Mouse (Mus musculus): ENCODE data around the gene Snrnp200.
A peak's percentile ranks its signal among the peaks of the same experiment; 100 is the strongest.
"Not testable (repeated sequence)": the region's sequence is repeated elsewhere in the genome, so short reads cannot be mapped to it uniquely, and the experiment has no call there.

Gene Snrnp200

DNA sequence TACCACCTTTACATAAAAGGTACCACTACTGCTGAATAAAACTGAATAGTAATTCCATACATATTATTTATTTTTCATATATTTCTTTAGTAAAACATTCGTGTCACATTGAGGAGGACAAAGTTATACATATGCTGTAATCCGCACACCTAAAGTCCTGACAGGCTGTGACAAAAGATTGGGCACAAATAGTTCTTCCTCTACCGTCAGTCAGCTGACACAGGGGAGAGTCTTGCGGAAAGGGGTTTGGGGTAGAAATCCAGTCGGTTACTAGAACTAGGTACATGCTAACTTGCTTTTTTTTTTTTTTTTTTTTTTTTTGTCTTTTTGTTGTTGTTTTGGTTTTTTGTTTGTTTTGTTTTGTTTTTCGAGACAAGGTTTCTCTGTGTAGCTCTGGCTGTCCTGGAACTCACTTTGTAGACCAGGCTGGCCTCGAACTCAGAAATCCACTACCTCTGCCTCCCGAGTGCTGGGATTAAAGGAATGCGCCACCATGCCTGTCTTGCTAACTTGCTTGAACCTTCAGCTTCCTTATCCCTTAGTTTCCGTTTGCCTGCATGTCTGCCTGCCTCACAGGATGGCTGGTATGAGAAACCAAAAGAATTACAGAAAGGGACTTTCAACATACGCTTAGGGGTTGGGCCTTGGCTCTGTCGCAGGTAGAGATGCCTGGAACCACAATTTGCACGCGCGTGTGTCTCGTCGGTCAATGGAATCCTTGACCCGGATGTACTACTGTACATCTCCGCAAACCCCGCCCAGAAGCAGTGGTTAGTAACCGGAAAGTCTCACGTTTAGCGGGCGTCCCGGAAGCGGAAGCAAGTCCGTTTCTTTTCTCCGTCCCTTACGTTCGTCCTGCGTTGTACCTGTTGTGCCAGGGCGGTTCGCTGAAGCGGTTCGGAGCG is at the start of gene Snrnp200, which contains the start of gene 1810024B03Rik:
Gene Snrnp200, plus strand, starts transcription at position 840 of the 905 bp plus-strand sequence.
Gene 1810024B03Rik, minus strand, starts transcription at position 734 of the 905 bp plus-strand sequence.
- DNase-seq (ENCODE audit: low read depth, low spot score) = peak; percentile 92

DNA sequence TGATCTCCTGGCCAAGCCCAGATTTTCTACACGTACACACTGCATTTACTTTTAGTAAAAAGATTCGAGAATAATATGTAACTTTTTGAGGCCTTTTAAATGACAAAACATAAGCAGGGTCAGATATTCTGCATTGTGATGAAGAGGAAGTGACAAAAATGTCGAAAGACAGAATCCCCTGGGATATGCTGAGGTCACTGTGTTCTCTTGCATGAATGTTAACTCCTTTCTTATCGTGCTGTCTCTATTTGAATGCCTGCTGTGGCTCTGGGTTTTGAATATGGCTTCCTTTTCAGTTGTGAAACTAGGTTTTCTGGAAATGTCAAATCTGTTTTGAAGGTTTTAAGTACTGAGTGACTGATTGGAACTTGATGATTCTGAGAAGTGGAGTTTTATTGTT is 42.5 kb upstream of the Snrnp200 start:
- DNase-seq (ENCODE audit: low read depth, low spot score) = no peak

DNA sequence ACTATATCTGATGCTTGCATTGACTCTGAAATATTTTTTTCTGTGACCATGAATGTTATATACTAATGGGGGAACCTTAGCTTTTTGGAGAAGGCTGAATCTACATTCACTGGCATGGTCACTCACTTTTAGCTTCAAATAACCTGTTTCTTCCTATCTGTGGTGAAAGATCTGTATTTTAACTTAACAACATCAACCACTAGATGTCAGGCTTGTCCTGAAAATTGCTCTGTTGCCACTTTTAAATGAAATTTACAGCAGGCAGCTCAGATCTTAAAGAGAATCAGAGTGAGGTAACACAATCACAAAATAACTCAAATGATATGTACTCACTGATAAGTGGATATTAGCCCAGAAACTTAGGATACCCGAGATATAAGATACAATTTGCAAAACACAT is 41.9 kb upstream of the Snrnp200 start:
- DNase-seq (ENCODE audit: low read depth, low spot score) = not testable (repeated sequence)

DNA sequence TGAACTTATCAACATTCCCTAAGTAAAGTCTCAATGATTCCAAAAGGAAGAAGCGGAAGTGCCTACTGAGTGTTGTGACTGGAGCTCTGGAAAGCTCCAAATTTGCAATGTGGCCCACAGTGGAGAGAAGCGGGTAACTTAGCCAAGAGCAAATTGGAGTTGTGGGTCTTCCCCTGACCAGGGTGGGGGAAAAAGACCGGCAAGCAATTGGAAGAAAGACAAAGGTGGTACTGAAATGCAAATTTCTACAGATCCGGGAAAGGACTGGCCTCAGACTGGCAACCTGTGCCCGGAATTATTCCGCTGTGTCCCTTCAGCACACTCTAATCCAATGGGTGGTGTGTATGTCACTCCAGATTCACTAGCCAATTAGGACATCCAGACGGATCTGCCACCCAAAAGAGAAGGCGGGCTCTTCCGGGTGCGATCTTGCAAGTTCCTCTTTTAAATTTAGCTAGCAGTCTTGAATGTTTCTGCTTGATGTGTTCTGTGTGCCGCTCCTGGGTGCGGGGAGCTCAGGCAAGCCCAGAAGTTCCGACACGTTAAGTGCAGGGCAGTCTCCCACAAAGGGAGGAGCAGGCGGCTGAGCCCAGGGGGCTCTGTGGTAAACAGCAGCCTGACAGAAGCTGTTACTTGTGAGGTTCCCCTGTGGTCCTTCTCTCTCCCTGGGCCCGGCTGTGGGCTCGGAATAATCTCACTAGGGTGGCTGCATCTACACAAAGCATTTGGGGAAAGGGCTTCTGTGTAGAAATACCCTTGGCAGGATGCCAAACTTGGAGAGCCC is 25.4 kb upstream of the Snrnp200 start:
- DNase-seq (ENCODE audit: low read depth, low spot score) = peak; percentile 91

DNA sequence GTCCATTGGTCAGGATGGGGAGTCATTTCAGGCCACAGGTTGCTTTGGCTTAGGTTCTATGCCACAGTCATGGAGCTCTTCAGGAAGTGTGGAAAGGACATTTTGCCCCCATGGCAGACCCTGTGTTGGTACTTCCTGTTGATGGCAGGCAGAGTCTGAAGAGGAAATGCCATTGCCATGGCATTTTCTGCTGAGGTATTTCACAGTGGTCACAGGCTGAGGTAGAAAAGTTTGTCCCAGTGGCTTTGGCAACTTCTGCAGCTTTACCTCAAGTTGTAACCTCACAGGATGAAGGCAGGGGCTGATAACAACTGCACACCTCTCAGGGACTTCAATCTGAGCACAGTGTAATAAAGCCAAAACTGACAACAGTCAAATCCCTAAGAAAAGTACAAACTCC is 18.6 kb upstream of the Snrnp200 start:
- no peak for DNase-seq (ENCODE audit: low read depth, low spot score)

DNA sequence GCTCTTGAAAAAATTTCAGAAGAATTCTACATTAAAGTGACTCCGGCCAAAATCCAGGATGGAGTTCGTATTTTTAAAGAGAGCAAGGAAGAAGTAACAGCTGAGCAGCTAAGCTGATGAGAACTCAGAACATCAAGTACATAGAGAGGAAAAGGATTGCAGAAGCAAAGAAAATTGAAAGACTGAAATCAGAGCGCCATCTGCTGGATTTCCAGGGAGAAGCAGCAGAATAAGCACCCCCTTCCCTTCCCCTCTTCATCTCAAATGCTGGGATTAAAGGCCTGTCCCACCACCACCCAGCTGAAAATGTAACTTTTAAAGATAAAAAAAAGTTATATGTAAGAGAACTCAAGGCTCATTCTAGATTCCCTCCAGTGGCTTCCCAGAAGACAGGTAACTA is 3.3 kb upstream of the Snrnp200 start:
- DNase-seq (ENCODE audit: low read depth, low spot score) = peak; percentile 30

DNA sequence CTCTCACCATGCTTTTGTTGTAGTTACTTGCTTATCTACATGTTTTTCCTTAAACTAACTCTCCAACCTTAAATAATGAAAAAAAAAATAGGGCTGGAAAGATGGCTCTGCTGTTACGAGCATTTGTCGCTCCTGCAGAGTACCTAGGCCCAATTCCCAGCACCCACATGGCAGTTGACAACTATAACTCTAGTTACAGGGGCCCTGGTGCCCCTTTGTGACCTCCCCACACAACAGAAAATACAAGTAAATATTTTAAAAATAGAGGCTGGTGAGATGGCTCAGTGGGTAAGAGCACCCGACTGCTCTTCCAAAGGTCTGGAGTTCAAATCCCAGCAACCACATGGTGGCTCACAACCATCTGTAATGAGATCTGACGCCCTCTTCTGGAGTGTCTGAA is 2.2 kb upstream of the Snrnp200 start:
- not testable (repeated sequence) for DNase-seq (ENCODE audit: low read depth, low spot score)

DNA sequence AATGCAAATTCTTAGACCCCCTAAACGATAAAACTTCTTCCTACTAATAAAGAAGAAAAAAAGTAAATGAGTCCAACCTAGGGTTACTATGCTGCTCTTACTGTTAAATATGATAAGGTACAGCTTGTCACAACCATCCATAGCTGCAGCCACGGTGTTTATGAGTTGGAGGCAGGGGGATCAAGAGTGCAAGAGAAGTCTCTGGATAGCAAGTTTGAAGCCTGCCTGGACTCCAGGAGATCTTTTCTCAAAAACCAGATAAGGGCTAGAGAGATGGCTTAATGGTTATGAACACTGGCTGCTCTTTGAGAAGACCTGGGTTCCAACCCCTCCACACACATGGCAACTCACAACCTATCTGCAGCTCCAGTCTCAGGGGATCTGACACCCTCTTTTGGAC is 1.3 kb upstream of the Snrnp200 start:
- DNase-seq (ENCODE audit: low read depth, low spot score) = no peak

DNA sequence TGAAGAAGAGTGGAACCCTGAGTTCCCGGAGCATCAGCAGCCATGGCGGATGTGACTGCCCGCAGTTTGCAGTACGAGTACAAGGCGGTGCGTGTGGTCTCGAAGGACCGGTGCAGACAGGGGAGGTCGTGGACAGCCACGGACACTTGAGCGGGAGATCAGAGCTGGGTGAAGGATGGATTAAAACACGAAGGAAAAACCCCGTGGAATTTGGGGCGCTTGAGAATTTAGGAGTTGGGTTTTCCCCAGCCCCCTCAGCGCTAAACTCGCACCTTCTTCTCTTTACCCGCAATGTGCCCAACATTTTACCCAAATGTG is 225 bp downstream of the Snrnp200 start:
- no peak for DNase-seq (ENCODE audit: low read depth, low spot score)

DNA sequence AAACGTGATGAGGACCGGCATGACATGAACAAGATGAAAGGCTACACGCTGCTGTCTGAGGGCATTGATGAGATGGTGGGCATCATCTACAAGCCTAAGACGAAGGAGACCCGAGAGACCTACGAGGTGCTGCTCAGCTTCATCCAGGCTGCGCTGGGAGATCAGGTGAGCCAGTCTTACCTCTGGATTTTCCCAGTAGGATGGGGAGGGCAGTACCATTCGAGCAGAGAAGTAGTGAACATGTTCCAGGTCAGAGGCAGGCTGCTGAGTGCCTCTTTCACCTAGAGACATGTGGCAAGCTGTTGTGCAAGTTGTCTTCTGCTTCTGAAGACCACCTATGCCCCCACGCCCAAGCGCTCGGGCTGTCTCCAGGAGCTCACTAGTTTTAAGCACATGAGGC is 2.5 kb downstream of the Snrnp200 start:
- DNase-seq (ENCODE audit: low read depth, low spot score) = no peak

DNA sequence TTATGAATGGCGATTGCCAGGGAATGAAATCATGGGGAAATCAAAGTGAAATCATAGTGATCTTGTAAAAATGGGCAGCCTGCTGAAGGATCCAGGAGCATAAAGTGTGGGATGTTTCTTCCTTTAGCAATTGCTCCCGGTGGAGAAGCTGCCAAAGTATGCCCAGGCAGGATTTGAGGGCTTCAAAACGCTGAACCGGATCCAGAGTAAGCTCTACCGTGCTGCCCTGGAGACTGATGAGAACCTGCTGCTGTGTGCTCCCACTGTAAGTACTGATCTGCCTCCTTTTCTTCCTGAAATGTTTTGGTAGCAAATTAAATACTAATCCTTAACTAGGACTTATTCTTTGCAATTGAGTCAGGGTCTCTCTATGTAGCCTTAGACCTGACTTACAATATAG is 9.6 kb downstream of the Snrnp200 start:
- DNase-seq (ENCODE audit: low read depth, low spot score) = no peak

DNA sequence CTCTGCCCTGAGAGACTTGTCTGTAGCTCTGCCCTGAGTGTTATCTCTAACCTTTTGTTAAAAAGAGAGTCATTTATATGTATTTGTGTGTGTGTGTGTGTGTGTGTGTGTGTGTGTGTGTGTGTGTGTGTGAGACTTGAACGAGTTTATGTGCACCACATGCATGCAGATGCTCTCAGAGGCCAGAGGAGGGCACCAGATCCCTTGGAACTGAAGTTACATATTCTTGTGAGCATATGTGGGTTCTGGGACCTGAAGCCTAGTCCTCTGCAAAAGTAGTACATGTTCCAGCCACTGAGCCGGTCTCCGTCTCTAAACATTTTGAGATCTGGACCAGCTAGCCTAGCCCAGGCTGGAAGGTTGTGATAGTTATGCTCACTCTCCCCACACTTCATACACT is 17.1 kb downstream of the Snrnp200 start:
- DNase-seq (ENCODE audit: low read depth, low spot score) = no peak

DNA sequence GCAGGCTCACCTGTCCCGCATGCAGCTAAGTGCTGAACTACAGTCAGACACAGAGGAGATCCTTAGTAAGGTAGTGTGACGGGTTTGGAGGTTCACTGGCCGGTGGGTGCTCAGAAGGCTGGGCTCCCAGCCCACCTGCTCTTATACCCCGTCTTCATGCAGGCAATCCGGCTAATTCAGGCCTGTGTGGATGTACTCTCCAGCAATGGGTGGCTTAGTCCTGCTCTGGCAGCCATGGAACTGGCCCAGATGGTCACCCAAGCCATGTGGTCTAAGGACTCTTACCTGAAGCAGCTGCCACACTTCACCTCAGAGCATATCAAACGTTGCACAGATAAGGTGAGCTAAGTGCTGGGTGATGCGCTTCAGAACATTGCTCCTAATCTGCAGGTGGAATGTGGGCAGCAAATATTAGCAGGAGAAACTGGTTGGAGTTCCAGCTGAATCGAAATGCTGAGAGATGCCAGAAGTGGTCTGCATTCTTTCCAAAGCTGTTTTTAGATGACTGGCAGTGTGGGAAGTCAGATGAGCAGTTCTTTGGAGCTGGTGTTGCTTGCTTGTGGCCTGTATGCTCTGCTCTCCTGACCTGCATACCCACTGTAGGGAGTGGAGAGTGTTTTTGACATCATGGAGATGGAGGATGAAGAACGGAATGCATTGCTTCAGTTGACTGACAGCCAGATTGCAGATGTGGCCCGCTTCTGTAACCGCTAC is 29.9 kb downstream of the Snrnp200 start:
- DNase-seq (ENCODE audit: low read depth, low spot score) = no peak

DNA sequence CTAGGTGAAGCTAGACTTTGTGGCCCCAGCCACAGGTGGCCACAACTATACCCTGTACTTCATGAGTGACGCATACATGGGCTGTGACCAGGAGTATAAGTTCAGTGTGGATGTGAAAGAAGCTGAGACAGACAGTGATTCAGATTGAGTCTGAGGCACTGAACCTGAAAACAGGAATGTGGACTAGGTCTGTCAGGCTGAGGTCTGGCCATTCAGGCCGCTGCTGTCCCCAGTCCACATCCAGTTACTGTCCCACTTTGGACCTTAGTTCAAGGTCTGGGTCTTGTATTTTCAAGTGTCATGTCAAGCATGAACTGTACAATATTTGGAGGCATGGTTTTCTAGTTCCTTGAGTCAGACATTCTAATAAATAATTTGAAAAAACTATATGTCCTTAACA is 31.9 kb downstream of the Snrnp200 start:
- no peak for DNase-seq (ENCODE audit: low read depth, low spot score)

DNA sequence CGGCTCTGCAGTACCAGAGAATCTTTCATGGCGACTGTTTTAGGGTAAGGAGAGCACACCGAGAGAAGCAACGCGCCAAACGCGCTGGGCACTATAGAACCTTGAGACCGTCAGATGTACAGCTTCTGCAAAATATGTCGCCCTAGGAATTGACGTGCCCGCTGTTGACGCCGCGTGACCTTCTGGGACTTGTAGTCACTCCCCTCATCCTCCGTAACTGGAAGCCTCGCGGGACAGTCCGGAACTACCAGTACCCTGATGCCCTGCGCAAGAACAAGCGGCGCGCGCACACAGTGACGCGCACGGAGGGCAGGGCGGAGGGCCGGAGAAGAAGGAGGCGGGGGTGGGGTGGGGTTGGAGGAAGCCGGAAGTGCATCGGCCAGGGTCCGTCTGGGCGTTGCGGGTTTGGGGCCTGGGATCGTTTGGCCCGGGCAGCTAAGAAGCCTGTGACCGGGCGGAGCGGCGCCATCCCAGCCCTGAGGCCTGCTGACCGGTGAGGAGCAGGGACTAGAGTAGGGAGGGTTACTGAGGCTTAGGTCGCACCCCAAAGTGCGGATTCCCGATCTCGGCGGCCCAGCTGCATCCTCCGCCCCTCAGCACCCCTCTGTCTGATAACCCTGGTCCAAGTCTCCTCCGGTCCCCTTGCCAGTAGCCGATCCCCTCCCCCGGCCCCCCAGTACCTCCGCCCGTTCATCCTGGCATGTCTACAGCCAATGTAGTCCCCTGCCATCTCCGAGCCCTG is 39.6 kb downstream of the Snrnp200 start, which contains the start of the genes Ciao1 and Tmem127:
Gene Ciao1, minus strand, starts transcription at position 225 of the 742 bp plus-strand sequence.
Gene Tmem127, plus strand, starts transcription at position 317 of the 742 bp plus-strand sequence.
- peak; percentile 99 for DNase-seq (ENCODE audit: low read depth, low spot score)

DNA sequence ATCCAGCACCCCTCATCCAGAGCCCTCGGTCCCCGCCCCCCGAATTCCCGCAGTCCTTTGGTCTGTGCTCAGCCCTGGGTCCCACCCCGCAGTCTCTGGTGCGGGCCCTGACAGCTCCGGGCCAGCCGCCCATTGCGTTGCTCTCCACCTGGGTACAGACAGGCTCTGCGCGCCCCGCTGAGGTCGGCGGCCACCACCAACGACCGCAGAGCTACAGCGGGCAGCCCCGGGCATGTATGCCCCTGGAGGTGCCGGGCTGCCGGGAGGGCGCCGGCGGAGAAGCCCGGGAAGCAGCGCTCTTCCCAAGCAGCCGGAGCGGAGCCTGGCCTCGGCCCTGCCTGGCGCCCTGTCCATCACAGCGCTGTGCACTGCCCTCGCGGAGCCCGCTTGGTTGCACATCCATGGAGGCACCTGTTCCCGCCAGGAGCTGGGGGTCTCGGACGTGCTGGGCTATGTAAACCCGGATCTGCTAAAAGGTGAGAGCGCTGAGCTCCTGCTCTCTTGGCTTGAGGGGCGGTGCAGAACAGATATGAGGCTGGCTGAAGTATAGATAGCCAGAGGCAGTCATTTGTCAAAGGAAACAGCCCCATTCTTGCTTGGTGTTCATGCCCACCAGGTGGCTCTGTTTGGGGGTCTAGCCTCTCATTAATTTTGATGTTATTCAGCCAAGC is 40.3 kb downstream of the Snrnp200 start:
- no peak for DNase-seq (ENCODE audit: low read depth, low spot score)

DNA sequence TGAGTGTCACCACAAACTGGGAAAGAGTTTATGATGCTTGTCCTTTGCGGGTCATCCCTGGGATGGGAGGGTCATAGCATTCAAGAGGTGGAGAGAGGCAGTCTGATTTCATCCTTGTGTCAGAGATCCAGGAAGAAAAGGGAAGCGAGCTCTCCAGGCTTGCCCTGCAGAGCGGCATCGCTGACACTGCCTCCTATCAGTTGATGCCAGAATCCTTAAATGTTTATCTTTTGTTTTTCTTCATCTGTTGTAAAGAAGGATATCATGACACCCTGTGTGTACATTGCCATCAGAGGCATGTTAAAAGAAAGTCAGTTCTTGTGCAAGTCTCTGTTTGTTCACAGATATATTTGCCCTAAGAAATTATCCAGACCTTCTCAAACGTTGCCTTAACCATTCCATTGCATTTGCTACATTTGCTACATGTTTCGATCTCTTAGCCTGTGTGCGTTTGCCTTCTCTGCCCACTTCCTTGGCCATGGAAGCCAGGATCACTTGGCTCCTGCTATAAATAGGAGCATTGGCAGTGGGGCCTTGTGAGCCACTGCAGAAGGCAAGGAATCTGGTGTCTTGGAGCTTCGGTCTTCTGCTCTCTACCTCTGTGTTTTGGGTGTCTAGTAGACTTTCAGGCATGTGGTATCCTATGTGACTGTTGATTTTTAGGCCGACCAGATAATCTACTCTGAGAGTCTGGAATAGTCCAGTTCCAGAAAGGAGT is 42.3 kb downstream of the Snrnp200 start:
- DNase-seq (ENCODE audit: low read depth, low spot score) = peak; percentile 66

DNA sequence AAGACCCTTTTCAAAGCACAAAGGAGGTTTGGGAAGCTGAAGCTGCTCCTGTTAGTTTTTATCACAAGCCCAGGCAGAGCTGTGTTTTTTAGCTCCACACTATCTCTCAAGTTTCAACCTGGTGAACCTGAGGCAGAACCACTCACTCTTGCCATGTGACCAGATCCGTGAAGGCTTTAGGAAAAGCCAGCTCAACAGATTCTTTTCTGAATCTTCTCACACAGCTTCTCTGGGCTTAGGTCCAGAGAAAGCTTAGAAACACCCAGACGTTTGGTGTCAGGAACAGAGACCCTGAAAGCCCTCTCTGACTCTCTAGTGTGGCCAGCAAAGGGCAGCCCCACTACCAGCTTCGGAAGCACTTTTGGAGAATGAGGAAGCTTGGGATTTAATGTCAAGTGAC is 43.3 kb downstream of the Snrnp200 start:
- DNase-seq (ENCODE audit: low read depth, low spot score) = peak; percentile 70

DNA sequence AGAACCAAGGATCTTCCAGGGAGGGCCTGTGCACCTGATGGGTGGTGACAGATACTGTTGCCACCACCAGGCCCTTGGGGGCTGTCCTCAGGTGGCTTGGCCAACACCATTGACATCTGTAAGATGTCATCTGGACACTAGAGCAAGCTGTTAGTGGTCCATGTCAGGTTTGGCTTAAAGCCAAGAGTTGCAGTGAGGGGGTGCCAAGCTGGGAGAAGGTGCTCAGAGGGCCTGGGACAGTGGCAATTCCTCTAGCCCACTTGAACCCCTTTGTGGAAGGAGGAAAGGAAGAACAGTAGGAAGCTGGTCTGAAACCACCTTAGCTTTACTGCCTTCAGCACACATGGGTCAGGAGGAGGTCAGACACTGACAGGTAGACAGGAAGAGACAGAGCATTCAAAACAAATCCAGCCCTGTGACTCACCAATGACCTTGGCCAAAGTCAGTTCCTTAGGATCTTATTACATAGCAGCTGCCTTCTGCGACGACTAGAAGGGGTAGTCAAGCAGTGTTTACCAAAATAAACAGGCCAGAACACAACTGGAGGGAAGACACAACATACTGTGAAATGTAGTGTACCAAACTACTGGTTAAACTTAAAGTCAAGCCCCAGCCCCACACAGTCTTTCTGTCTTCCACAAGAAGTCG is 43.8 kb downstream of the Snrnp200 start:
- peak; percentile 83 for DNase-seq (ENCODE audit: low read depth, low spot score)
